Mouse (Mus musculus): Measurements from ENCODE around the gene Reps2.

- TF ChIP-seq EP300 (IDR thresholded peaks at IDR 0.05; ENCODE audit: insufficient read depth, low read depth, low read length) (no peak), POLR2A (IDR thresholded peaks at IDR 0.05; ENCODE audit: insufficient read depth, low read depth, low read length) (no peak), CTCF (IDR thresholded peaks at IDR 0.05) (no peak)
These were observed 200.1 kb downstream of the Reps2 start for GRCm38 (mm10) chrX:162443387-162443786.

Measured in heart, adult 2 months (tissue).